Mouse (Mus musculus) heart, embryonic 10.5 days (tissue): ENCODE data around the gene Slc25a43. TPM values are rescaled to one million over a fixed set of nuclear protein-coding genes. Genes with fewer than 3 reads are reported as not detected.

Source experiments
- DNase-seq: peaks from one replicate; pipeline ENCODE4 v3.0.0-alpha.2; 2017; ENCODE audit warnings: low spot score
- H3K27ac ChIP-seq: fragments of 300-500 bp; sonication (generic); 2 replicates; pipeline ENCODE4 v1.5.1; 2016; ENCODE audit warnings: mild to moderate bottlenecking
- H3K27me3 ChIP-seq: fragments of 300-500 bp; sonication (generic); 2 replicates; pipeline ENCODE4 v1.6.1; 2016; ENCODE audit warnings: mild to moderate bottlenecking; ENCODE audit not compliant: poor library complexity, insufficient read depth, severe bottlenecking
- H3K36me3 ChIP-seq: fragments of 300-500 bp; sonication (generic); 2 replicates; pipeline ENCODE4 v1.6.1; 2016; ENCODE audit warnings: mild to moderate bottlenecking, moderate library complexity
- H3K4me1 ChIP-seq: fragments of 300-500 bp; sonication (generic); 2 replicates; pipeline ENCODE4 v1.6.1; 2016; ENCODE audit warnings: mild to moderate bottlenecking
- H3K4me3 ChIP-seq: fragments of 300-500 bp; sonication (generic); 2 replicates; pipeline ENCODE4 v1.5.1; 2016; ENCODE audit warnings: mild to moderate bottlenecking, moderate library complexity
- H3K9me3 ChIP-seq: fragments of 300-500 bp; sonication (generic); 2 replicates; pipeline ENCODE4 v1.6.1; 2016; ENCODE audit warnings: mild to moderate bottlenecking, moderate library complexity
- WGBS: fragments of 180-500 bp; shearing (Covaris S2); methylation state at CpG from one replicate; pipeline ENCODE4 v1.1.7; 2016; 5-methylcytosine and 5-hydroxymethylcytosine counted together
- polyA plus RNA-seq: library from polyadenylated mRNA; unstranded; fragments of >200 nt; fragmentation: Nextera tagmentation; extraction: Ambion mirVana; gene quantifications from 2 replicates; pipeline ENCODE4 v1.2.1, GENCODE M21; 2016

The Slc25a43 gene
- polyA plus RNA-seq: 2.2 and 3.1 TPM in 2 replicates

DNA sequence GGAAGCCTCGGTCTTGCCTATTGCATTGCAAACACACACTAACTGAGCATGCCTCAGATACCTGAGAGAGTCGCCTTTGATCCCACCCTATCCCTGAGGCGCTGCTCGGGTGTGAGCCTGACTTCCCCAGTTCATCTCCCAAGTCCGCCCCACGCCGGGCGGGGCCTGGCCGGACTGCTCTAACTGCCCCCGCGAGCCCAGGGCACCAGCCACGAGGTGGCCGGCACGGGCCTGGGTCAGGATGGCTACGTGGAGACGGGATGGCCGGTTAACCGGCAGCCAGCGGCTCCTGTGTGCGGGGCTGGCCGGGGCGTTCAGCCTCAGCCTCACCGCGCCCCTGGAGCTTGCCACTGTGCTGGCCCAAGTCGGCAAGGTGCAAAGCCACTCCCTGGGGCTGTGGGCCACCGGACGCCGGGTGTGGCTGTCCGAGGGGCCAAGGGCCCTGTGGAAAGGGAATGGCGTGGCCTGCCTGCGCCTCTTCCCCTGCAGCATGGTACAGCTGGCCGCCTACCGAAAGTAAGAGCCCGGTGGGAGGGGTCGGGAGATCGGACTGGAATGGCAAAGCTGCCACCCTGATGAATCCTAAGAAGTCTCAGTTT is at the start of gene Slc25a43:
Gene Slc25a43, plus strand, starts transcription at position 157 of the 599 bp plus-strand sequence.
- Histone ChIP-seq H3K36me3 (no peaks in the 10 kb centered on the region), H3K4me3 (peak within 1 kb of the TSS; percentile 63), H3K4me1 (no peaks in the 10 kb centered on the region), H3K27me3 (no peaks in the 10 kb centered on the region), H3K9me3 (no peaks in the 10 kb centered on the region), H3K27ac (peak within 1 kb of the TSS; percentile 86)
- DNase-seq: no peak
- 16% methylated on average over 36 of the region's 36 CpGs for WGBS

DNA sequence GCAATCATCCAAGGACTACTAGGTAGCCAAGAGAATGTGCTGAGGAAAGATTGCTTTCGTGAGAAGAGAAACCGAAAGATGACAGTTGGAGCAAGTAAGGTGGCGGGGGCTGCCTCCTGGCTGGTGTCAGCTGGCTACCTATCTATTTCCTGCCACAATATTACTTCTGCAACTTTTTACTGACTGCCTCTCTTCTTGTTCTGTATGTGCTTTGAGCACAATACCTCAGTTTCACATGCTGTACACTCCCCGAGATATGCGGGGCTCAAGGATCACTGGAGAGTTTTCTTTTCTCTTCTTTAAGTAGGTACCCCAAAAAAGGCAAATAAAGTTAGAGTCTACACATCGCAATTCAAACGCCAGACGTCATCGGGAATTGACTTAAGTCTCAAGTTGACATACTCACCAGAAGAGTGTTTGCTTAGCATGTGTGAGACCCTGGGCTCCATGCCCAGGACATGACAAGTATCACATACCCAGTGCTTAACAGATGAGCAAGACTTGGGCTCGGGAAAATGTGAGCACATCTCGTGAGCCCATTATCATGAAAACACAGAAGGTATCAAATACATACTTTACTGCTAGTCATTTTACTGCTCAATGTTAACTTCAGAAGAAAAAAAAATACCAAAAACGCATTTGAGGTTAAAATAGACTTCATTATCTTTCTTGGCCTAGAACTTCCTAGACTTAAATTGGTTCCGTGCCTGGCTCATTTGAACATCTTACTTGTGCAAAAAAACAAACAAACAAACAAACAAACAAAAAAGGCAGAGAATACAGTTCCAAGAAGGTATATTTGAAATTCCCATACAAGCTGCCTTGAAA is 3.1 kb upstream of the Slc25a43 start:
- H3K27me3 ChIP-seq: no peaks in the 10 kb centered on the region
- no peaks in the 10 kb centered on the region for H3K9me3 ChIP-seq
- WGBS: 82% methylated on average over 13 of the region's 13 CpGs
- no peaks in the 10 kb centered on the region for H3K4me1 ChIP-seq
- no peak overlapping the region for H3K27ac ChIP-seq
- no peaks in the 10 kb centered on the region for H3K36me3 ChIP-seq
- H3K4me3 ChIP-seq: no peak overlapping the region
- no peak for DNase-seq

DNA sequence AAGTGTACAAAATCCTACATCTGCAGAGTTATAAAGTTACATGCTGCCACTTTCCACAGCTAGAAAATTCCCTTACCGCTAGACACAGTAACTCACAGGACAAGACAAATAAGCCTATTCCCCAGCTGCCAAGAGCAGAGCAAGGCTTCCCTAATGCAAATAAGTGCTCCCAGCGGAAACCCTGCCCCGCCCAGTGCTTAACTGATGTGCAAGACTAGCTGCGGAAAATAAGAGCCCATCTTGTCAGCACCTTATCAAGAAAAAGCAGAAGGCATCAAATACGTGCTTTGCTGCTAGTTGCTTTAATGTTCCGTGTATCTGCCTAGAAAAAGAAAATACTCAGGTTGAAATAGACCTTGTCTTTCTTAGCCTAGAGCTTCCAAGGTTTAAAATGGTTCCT is 2.2 kb upstream of the Slc25a43 start:
- 27% methylated on average over 6 of the region's 6 CpGs for WGBS
- no peaks in the 10 kb centered on the region for H3K36me3 ChIP-seq
- H3K4me3 ChIP-seq: no peak overlapping the region
- H3K4me1 ChIP-seq: no peaks in the 10 kb centered on the region
- H3K9me3 ChIP-seq: no peaks in the 10 kb centered on the region
- H3K27me3 ChIP-seq: no peaks in the 10 kb centered on the region
- DNase-seq: no peak
- no peak overlapping the region for H3K27ac ChIP-seq

DNA sequence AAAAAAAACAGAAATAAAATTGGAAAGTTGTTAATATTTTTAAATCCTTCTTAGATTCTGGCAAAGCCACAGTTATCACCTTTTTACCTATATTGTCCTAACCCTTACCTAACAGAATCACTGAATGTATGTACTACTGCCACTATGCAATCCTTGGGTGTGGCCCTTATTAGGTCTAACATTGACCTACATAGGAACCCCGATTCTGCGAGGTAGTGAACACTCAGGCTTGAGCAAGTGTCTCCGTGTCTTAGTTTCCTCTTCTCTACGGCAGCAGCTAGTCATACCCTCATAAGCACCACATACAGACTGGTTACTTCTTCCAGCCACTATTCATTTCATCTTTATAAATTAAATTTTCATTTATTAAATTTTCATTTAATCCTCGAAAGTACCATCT is 715 bp upstream of the Slc25a43 start:
- no peak overlapping the region for H3K27ac ChIP-seq
- H3K4me1 ChIP-seq: no peaks in the 10 kb centered on the region
- no peaks in the 10 kb centered on the region for H3K9me3 ChIP-seq
- no peak overlapping the region for H3K4me3 ChIP-seq
- no peaks in the 10 kb centered on the region for H3K36me3 ChIP-seq
- DNase-seq: no peak
- WGBS: 91% methylated on average over 5 of the region's 5 CpGs
- no peaks in the 10 kb centered on the region for H3K27me3 ChIP-seq

DNA sequence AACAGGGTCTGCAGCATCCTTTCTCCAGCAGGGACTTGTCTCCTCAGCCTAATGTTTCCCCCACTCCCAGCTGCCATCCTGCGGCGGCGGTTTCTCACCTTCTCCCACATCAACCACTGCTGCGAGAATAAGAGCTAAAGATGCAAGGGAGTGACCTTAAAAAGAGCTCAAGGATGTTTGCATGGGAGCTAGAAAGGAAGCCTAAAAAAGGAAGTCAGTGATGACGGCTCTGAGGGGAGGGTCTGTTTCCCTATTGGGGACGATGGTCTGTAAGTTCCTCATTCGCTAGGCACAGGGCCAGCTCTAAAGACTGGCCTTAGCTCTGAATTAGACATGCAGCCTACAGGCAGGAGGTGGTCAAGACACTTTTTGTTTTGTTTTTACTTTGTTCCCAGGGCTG is 1.3 kb downstream of the Slc25a43 start:
- 33% methylated on average over 7 of the region's 7 CpGs for WGBS

DNA sequence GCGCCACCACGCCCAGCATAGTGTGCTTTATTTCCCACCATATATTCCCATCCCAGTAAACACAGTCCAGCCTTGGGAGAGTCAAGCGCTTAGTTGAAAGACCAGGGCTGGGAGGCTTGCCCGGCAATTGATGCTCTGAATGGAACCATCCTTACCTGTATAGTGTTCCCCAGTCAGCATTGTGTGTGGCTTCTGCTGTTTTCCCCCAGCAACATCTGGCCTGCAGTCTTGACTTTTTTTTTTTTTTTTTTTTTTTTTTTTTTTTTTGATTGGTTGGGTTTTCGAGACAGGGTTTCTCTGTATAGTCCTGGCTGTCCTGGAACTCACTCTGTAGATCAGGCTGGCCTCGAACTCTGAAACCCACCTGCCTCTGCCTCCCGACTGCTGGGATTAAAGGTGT is 1.9 kb downstream of the Slc25a43 start:
- H3K4me3 ChIP-seq: no peak overlapping the region
- H3K9me3 ChIP-seq: no peaks in the 10 kb centered on the region
- H3K27ac ChIP-seq: no peak overlapping the region
- H3K27me3 ChIP-seq: no peaks in the 10 kb centered on the region
- DNase-seq: no peak
- WGBS: 84% methylated on average over 7 of the region's 7 CpGs
- no peaks in the 10 kb centered on the region for H3K4me1 ChIP-seq
- H3K36me3 ChIP-seq: no peaks in the 10 kb centered on the region

More for the DNA sequence above, 1.3 kb downstream of the Slc25a43 start:
- Histone ChIP-seq H3K36me3 (no peaks in the 10 kb centered on the region), H3K4me3 (no peak overlapping the region), H3K4me1 (no peaks in the 10 kb centered on the region), H3K27me3 (no peaks in the 10 kb centered on the region), H3K9me3 (no peaks in the 10 kb centered on the region), H3K27ac (no peak overlapping the region)
- peak; percentile 76 for DNase-seq

DNA sequence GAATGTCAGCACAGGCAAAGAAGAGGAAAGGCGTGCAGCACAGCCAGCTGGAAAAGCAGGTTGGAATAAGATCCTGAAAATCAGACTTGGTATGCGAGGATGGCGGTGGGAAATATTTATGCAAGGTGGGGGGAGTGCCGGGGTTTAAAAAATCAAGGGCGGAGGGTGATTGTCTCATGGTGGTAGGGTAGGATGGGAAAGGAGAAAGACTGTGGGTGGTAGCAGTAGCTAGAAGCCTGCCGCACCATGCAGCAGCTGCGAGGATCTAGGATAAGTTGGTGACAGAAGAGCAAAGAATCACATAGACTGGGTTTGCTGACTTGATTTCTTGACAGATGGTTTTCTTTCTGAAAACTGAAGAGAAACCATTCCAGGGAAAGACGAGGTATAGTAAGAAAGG is 3.3 kb downstream of the Slc25a43 start:
- Histone ChIP-seq H3K4me3 (no peak overlapping the region), H3K36me3 (no peaks in the 10 kb centered on the region), H3K27ac (no peak overlapping the region), H3K27me3 (no peaks in the 10 kb centered on the region), H3K9me3 (no peaks in the 10 kb centered on the region), H3K4me1 (no peaks in the 10 kb centered on the region)
- DNase-seq: no peak
- 78% methylated on average over 8 of the region's 8 CpGs for WGBS

DNA sequence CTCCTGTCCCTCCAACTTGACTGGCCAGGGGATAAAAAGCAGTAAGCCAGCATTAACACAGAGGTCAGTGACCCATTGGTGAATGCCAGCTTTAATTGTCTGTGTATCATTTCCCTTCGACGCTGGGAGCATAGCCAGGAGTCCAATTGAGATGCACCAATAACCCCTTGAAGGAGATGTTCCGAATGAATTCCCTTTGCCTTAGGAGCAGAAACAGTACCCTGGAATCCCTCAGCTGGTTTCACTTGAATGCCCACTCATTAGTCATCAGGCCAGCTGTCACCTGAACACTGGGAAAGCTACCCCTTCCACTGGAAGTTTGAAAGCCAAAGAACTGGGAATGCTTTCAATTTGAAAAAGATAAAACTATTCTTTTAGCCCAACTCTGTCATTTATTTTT is 5.1 kb downstream of the Slc25a43 start:
- no peak for DNase-seq
- Histone ChIP-seq H3K9me3 (no peaks in the 10 kb centered on the region), H3K4me3 (no peak overlapping the region), H3K4me1 (no peaks in the 10 kb centered on the region), H3K27ac (no peak overlapping the region), H3K27me3 (no peaks in the 10 kb centered on the region), H3K36me3 (no peaks in the 10 kb centered on the region)
- 77% methylated on average over 3 of the region's 3 CpGs for WGBS

DNA sequence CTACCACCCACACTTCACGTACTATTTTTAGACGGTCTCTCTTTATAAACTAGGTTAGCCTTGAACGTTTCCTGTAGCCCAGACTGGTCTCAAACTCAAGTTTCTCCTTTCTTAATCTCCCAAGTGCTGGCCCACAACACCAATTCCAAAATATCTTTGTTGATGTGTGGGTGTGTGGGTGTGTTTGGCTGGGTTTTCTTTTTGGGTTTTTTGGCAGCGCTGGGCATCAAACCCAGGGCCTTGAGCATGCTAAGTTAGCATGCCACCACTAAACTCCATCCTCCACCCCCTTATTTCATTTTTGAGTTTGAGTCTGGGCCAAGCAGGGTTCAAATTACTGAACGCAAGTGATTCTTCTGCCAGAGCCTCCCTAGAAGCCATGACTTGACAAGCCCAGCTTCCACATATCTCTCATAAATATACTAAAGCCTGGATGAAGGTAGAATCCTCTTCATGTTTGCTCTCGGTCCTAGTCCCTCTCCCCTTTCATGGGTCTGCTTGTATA is 5.9 kb downstream of the Slc25a43 start:
- Histone ChIP-seq H3K4me3 (no peak overlapping the region), H3K27ac (no peak overlapping the region), H3K4me1 (no peaks in the 10 kb centered on the region), H3K27me3 (no peaks in the 10 kb centered on the region), H3K36me3 (no peaks in the 10 kb centered on the region), H3K9me3 (no peaks in the 10 kb centered on the region)
- 69% methylated on average over 6 of the region's 6 CpGs for WGBS
- DNase-seq: no peak

DNA sequence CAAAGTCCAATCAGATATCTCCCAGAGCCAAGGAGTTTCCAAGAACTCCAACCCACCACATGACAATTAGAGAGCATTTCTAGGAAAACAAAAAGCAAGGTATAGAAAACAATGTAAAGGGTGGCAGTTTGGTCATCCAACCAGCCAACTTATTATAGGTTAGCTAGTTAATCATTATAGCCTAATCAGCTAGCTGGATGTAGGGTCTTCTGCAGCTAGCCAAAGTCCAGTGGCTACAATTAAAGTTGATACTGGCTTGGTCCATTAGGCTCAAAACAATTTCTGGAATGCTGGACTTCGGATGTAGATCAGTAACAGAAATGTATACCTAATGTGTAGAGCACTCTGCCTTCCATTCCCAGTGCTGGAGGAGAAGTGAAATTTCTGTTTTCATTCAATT is 7.1 kb downstream of the Slc25a43 start:
- Histone ChIP-seq H3K4me3 (no peak overlapping the region), H3K27me3 (no peaks in the 10 kb centered on the region), H3K4me1 (no peaks in the 10 kb centered on the region), H3K36me3 (no peaks in the 10 kb centered on the region), H3K9me3 (no peaks in the 10 kb centered on the region), H3K27ac (no peak overlapping the region)
- WGBS: 74% methylated on average over 1 of the region's 1 CpGs
- DNase-seq: no peak

DNA sequence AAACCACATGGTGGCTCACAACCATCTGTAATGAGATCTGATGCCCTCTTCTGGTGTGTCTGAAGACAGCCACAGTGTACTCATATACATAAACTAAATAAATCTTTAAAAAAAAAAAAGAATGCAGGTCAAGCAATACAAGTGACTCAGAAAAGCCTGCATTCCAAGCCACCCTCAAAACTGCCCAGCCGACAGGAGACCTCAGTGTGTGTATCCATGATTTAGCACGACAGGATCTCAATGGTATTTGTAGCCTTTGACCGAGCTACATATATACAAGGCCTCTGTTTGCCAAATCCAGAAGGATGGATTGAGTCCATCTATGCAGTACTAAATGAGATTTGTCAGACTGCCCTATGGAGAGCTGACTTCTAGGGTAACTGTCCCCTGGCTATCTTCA is 9.1 kb downstream of the Slc25a43 start:
- 89% methylated on average over 3 of the region's 3 CpGs for WGBS
- H3K27ac ChIP-seq: no peak overlapping the region
- no peaks in the 10 kb centered on the region for H3K9me3 ChIP-seq
- H3K4me1 ChIP-seq: no peaks in the 10 kb centered on the region
- H3K4me3 ChIP-seq: no peak overlapping the region
- H3K36me3 ChIP-seq: no peaks in the 10 kb centered on the region
- DNase-seq: no peak
- H3K27me3 ChIP-seq: no peaks in the 10 kb centered on the region

DNA sequence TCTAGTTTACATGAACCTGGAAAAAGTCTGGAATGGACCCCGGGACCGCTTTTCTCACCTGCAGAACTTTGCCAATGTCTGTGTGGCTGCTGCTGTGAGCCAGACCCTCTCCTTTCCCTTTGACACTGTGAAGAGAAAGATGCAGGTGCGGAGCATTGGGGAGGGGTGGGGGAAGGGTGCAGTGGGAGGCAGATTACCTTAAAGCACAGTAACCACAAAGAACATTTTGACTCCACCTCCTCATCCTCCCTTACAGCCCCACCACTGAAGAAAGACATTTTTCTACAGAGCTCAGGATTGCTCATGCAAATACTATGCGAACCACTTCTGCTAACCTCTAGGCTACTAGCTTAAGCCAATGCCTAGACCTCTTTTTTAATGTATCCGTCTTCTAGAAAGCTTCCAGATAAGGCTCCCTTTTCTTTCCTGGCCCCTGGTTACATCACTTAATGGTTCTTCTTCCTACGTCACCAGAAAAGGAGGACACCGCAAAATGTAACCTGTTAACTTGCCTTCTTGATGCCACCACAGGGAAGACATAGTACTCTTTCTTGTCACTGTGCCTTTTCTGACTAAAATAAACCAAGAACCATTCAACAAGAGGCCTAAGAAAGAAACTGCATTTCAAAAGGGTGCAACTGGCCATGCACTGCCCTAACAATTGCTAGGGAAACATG is 14.5 kb downstream of the Slc25a43 start:
- DNase-seq: no peak
- Histone ChIP-seq H3K4me3 (no peak overlapping the region), H3K27me3 (no peaks in the 10 kb centered on the region), H3K4me1 (no peaks in the 10 kb centered on the region), H3K9me3 (no peaks in the 10 kb centered on the region), H3K27ac (no peak overlapping the region), H3K36me3 (no peaks in the 10 kb centered on the region)
- WGBS: 62% methylated on average over 7 of the region's 7 CpGs

DNA sequence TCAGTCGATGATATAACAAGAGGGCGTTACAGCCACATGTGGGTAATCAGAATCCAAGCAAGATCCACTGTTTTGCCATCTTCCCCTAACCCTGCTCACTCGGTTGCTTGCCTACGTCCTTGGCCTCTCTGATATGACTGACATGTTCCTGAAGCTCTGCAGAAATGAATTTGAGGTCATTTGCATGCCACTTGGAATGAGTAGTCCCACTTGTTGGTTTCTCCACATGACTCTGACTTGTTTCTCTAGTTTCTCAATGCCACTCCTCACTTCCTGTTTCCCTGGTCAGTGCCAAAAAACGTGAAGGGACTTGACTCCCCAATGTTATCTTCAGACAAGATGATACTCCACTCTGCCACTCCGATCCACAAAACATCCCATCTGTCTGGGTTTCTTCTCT is 15.1 kb downstream of the Slc25a43 start:
- no peaks in the 10 kb centered on the region for H3K27me3 ChIP-seq
- 61% methylated on average over 6 of the region's 6 CpGs for WGBS

More for the DNA sequence above, 15.1 kb downstream of the Slc25a43 start:
- Histone ChIP-seq H3K9me3 (no peaks in the 10 kb centered on the region), H3K27ac (no peak overlapping the region), H3K4me1 (no peaks in the 10 kb centered on the region), H3K36me3 (no peaks in the 10 kb centered on the region), H3K4me3 (no peak overlapping the region)
- DNase-seq: no peak
